Mouse (Mus musculus): ENCODE results near the gene Clcc1. TPM values are rescaled to one million over a fixed set of nuclear protein-coding genes. Genes with fewer than 3 reads are reported as not detected.
A peak's percentile ranks its signal among the peaks of the same experiment; 100 is the strongest.

The Clcc1 gene
- total and polyA plus RNA-seq, 2 experiments from 2014 or later, result 48.8 to 84.0 TPM

GRCm38 (mm10) chr3:108701256-108701655, 47.5 kb downstream of the Clcc1 start:
- Histone ChIP-seq H3K9ac (no peak overlapping the region), H3K4me2 (ENCODE audit: low read depth) (no peak overlapping the region), H3K36me3 (ENCODE audit: insufficient read depth) (peaks cover 22% of the 10 kb centered on the region), H3K4me1 (ENCODE audit: insufficient read depth) (no peaks in the 10 kb centered on the region), H3K27ac (ENCODE audit: low read depth, low read length) (no peak overlapping the region), H3K27me3 (ENCODE audit: insufficient read depth, low read length) (no peaks in the 10 kb centered on the region), H3K9me3 (ENCODE audit: low read length) (no peaks in the 10 kb centered on the region), H3K4me3 (ENCODE audit: low read depth, low read length) (no peak overlapping the region)
- WGBS, result 91% methylated on average over 1 of the region's 1 CpGs
- peak; percentile 26 for DNase-seq
- ATAC-seq, result no peak
- TF ChIP-seq CTCF (IDR thresholded peaks at IDR 0.05; ENCODE audit: low read depth), result peak; percentile 65

- Histone ChIP-seq H3K4me3 (ENCODE audit: low read depth, low read length) (no peak overlapping the region), H3K36me3 (ENCODE audit: insufficient read depth) (peaks cover 17% of the 10 kb centered on the region), H3K9ac (no peak overlapping the region), H3K4me1 (ENCODE audit: insufficient read depth) (no peaks in the 10 kb centered on the region), H3K27ac (ENCODE audit: low read depth, low read length) (no peak overlapping the region), H3K27me3 (ENCODE audit: insufficient read depth, low read length) (no peaks in the 10 kb centered on the region), H3K9me3 (ENCODE audit: low read length) (no peaks in the 10 kb centered on the region), H3K4me2 (ENCODE audit: low read depth) (no peak overlapping the region)
- 82% methylated on average over 8 of the region's 8 CpGs for WGBS
- ATAC-seq, result no peak
- DNase-seq, result no peak
- no peak for TF ChIP-seq CTCF (IDR thresholded peaks at IDR 0.05; ENCODE audit: low read depth)
These were observed 49.1 kb downstream of the Clcc1 start for GRCm38 (mm10) chr3:108702789-108703188.

DNA sequence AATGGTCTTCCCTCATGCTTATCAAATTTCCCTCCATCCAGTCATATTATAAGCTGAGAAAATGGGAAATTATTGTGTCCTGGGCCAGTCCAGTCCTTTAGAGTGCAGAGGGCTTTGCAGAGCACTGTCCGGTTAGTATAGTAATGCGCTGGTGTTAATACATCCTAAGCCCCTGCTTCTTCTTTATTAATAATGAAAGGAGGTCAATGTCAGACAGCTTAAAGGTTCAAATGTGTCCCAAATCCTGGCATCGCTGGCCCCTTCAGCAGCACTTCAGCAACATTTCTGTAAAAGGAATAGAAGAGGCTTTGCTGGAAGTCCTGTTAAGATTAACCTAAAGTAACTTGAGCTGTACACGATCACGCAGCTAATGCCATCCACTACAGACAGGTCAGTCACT, 57.6 kb downstream of the Clcc1 start:
- Histone ChIP-seq H3K36me3 (ENCODE audit: insufficient read depth) (no peaks in the 10 kb centered on the region), H3K9me3 (ENCODE audit: low read length) (no peaks in the 10 kb centered on the region), H3K4me2 (ENCODE audit: low read depth) (no peak overlapping the region), H3K4me3 (ENCODE audit: low read depth, low read length) (no peak overlapping the region), H3K4me1 (ENCODE audit: insufficient read depth) (no peaks in the 10 kb centered on the region), H3K9ac (no peak overlapping the region), H3K27me3 (ENCODE audit: insufficient read depth, low read length) (no peaks in the 10 kb centered on the region), H3K27ac (ENCODE audit: low read depth, low read length) (no peak overlapping the region)
- WGBS, result 92% methylated on average over 5 of the region's 5 CpGs
- DNase-seq, result no peak
- TF ChIP-seq CTCF (IDR thresholded peaks at IDR 0.05; ENCODE audit: low read depth), result no peak
- no peak for ATAC-seq

- H3K27me3 ChIP-seq (ENCODE audit: insufficient read depth, low read length), result no peaks in the 10 kb centered on the region
- DNase-seq (no peak), ATAC-seq (peak; percentile 20; the same call in 1 of the 2 replicates)
- H3K9me3 ChIP-seq (ENCODE audit: low read length), result no peaks in the 10 kb centered on the region
- H3K4me2 ChIP-seq (ENCODE audit: low read depth), result no peak overlapping the region
- no peaks in the 10 kb centered on the region for H3K4me1 ChIP-seq (ENCODE audit: insufficient read depth)
- H3K27ac ChIP-seq (ENCODE audit: low read depth, low read length), result no peak overlapping the region
- WGBS, result 26% methylated on average over 3 of the region's 3 CpGs
- H3K9ac ChIP-seq, result no peak overlapping the region
- no peak overlapping the region for H3K4me3 ChIP-seq (ENCODE audit: low read depth, low read length)
- no peak for TF ChIP-seq CTCF (IDR thresholded peaks at IDR 0.05; ENCODE audit: low read depth)
- no peaks in the 10 kb centered on the region for H3K36me3 ChIP-seq (ENCODE audit: insufficient read depth)
These were observed 59.5 kb downstream of the Clcc1 start for GRCm38 (mm10) chr3:108713065-108713675.

GRCm38 (mm10) chr3:108714837-108715236, 61.1 kb downstream of the Clcc1 start:
- TF ChIP-seq CTCF (IDR thresholded peaks at IDR 0.05; ENCODE audit: low read depth), result no peak
- WGBS, result 97% methylated on average over 4 of the region's 4 CpGs
- no peaks in the 10 kb centered on the region for H3K4me1 ChIP-seq (ENCODE audit: insufficient read depth)

DNA sequence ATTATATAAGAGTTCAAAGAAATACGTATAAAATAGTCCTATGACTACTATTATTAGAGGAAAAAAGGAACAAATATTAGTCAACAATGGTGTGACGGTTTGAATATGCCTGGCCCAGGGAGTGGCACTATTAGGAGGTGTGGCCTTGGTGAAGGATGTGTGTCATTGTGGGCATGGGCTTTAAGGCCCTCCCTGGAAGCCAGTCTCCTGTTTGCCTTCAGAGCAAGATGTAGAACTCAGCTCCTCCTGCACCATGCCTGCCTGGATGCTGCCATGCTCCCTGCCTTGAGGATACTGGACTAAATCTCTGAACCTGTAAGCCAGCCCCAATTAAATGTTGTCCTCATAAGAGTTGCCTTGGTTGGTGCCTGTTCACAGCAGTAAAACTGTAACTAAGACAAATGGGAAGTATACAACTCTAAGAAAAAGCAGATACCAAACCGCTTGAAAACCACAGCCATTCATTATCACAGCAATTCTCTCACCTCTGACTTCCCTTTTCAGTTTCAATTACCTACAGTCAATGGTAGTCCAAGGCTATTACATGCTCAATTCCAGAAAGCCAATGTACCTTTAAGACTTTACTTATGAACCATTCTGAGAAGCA, 64.3 kb downstream of the Clcc1 start:
- 92% methylated on average over 3 of the region's 3 CpGs for WGBS

More at GRCm38 (mm10) chr3:108714837-108715236, 61.1 kb downstream of the Clcc1 start:
- no peak for ATAC-seq
- Histone ChIP-seq H3K9me3 (ENCODE audit: low read length) (no peaks in the 10 kb centered on the region), H3K4me2 (ENCODE audit: low read depth) (no peak overlapping the region), H3K4me3 (ENCODE audit: low read depth, low read length) (no peak overlapping the region), H3K9ac (no peak overlapping the region), H3K27me3 (ENCODE audit: insufficient read depth, low read length) (no peaks in the 10 kb centered on the region), H3K36me3 (ENCODE audit: insufficient read depth) (no peaks in the 10 kb centered on the region), H3K27ac (ENCODE audit: low read depth, low read length) (no peak overlapping the region)
- no peak for DNase-seq

DNA sequence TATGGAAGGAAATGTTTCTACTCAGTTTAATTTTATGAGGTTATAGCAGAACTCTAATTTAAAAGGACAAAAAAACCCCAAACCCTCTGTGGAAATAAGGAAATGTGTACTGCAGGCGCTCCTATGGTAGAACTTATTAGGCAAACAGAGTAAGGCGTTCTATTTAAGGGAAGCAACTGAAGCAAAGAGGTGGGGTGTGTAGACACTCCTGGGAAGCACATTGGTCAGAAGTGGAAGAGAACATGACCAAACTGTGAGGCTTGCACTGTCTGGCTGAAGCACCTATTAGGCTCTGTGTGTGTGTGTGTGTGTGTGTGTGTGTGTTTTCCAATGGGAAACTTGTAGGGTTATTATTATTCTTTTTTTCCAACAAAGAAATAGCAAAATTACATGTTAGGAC, 65.6 kb downstream of the Clcc1 start:
- no peak overlapping the region for H3K4me3 ChIP-seq (ENCODE audit: low read depth, low read length)
- no peaks in the 10 kb centered on the region for H3K9me3 ChIP-seq (ENCODE audit: low read length)
- no peaks in the 10 kb centered on the region for H3K27me3 ChIP-seq (ENCODE audit: insufficient read depth, low read length)
- peaks cover 6% of the 10 kb centered on the region; the same call in 1 of the 2 replicates for H3K4me1 ChIP-seq (ENCODE audit: insufficient read depth)
- no peaks in the 10 kb centered on the region for H3K36me3 ChIP-seq (ENCODE audit: insufficient read depth)
- 77% methylated on average over 2 of the region's 2 CpGs for WGBS
- ATAC-seq, result no peak
- no peak overlapping the region for H3K9ac ChIP-seq
- DNase-seq, result no peak
- TF ChIP-seq CTCF (IDR thresholded peaks at IDR 0.05; ENCODE audit: low read depth), result no peak
- H3K27ac ChIP-seq (ENCODE audit: low read depth, low read length), result no peak overlapping the region
- no peak overlapping the region for H3K4me2 ChIP-seq (ENCODE audit: low read depth)

More for the DNA sequence above, 64.3 kb downstream of the Clcc1 start:
- no peak for ATAC-seq
- Histone ChIP-seq H3K4me3 (ENCODE audit: low read depth, low read length) (no peak overlapping the region), H3K9me3 (ENCODE audit: low read length) (no peaks in the 10 kb centered on the region), H3K4me2 (ENCODE audit: low read depth) (no peak overlapping the region), H3K9ac (no peak overlapping the region), H3K4me1 (ENCODE audit: insufficient read depth) (peaks cover 6% of the 10 kb centered on the region; the same call in 1 of the 2 replicates), H3K27me3 (ENCODE audit: insufficient read depth, low read length) (no peaks in the 10 kb centered on the region), H3K27ac (ENCODE audit: low read depth, low read length) (no peak overlapping the region), H3K36me3 (ENCODE audit: insufficient read depth) (no peaks in the 10 kb centered on the region)
- no peak for TF ChIP-seq CTCF (IDR thresholded peaks at IDR 0.05; ENCODE audit: low read depth)
- no peak for DNase-seq
